Mouse (Mus musculus): ENCODE data around the gene Hmgb1.

GRCm38 (mm10) chr5:149052421-149053338 is 131.6 kb downstream of the Hmgb1 start:
- TF ChIP-seq CTCF (IDR thresholded peaks at IDR 0.05; ENCODE audit: control insufficient read depth, insufficient read depth, low read length) (0 out of 2 replicates have a peak, but pooled peaks have one; percentile 4), POLR2A (IDR thresholded peaks at IDR 0.05; ENCODE audit: borderline replicate concordance, control insufficient read depth, low read depth, low read length) (peak; percentile 95)

Data from bone marrow, adult 2 months (tissue).